ENCODE assay signal across 8 mouse cellular contexts in genomic region chr10:117225094-117225493, GRCm38 (mm10). TPM values are rescaled to one million over a fixed set of nuclear protein-coding genes. Genes with fewer than 3 reads are reported as not detected.
DNase-seq lines count a peak whose midpoint lies in the region; ATAC-seq lines count a peak whose summit lies in the region.

No protein-coding gene starts in this region.

- peaks cover 18% of the 10 kb centered on the region for H3K4me1 ChIP-seq in embryonic facial prominence, embryonic 15.5 days
- peaks cover 21% of the 10 kb centered on the region for H3K4me1 ChIP-seq in limb, embryonic 10.5 days
- H3K4me1 ChIP-seq in neural tube, embryonic 14.5 days (ENCODE audit: control insufficient read depth, insufficient read depth, low read length), result peaks cover 15% of the 10 kb centered on the region

- H3K4me3 ChIP-seq in embryonic facial prominence, embryonic 15.5 days (replicated peaks), result peak overlapping the region; percentile 67
- peak overlapping the region; percentile 81 for H3K4me3 ChIP-seq in limb, embryonic 10.5 days
- peak overlapping the region; percentile 58; the same call in 1 of the 2 replicates for H3K4me3 ChIP-seq in neural tube, embryonic 14.5 days (ENCODE audit: low read depth, low read length)

- WGBS in embryonic facial prominence, embryonic 15.5 days, result 50% methylated on average over 8 of the region's 8 CpGs
- WGBS in limb, embryonic 10.5 days, result 60% methylated on average over 8 of the region's 8 CpGs
- 57% methylated on average over 8 of the region's 8 CpGs for WGBS in neural tube, embryonic 14.5 days

- DNase-seq in thymus, postnatal 14 days, result peak; percentile 20
- DNase-seq in thymus, postnatal 0 days (ENCODE audit: low spot score), result no peak
- no peak for DNase-seq in limb, embryonic 10.5 days (ENCODE audit: low spot score)
- no peak for DNase-seq in T-cell, adult 2 months (ENCODE audit: low spot score)
- DNase-seq in left cerebral cortex, postnatal 36 days (ENCODE audit: low spot score in 2 of 2), result no peak
- no peak for DNase-seq in right cerebral cortex, postnatal 36 days (ENCODE audit: low spot score in 2 of 2)

- ATAC-seq in embryonic facial prominence, embryonic 15.5 days (ENCODE audit: insufficient number of reproducible peaks, low FRiP score, low TSS enrichment, low read depth), result no peak
- no peak for ATAC-seq in neural tube, embryonic 14.5 days (ENCODE audit: low read depth)

- no peak overlapping the region for H3K9ac ChIP-seq in embryonic facial prominence, embryonic 15.5 days
- H3K9ac ChIP-seq in neural tube, embryonic 14.5 days (replicated peaks; ENCODE audit: low read depth, low read length), result no peak overlapping the region

- peak overlapping the region; percentile 83 for H3K4me2 ChIP-seq in embryonic facial prominence, embryonic 15.5 days (replicated peaks)
- H3K4me2 ChIP-seq in neural tube, embryonic 14.5 days (ENCODE audit: low read depth, low read length), result peak overlapping the region; percentile 80

- no peak overlapping the region for H3K27ac ChIP-seq in embryonic facial prominence, embryonic 15.5 days (replicated peaks)
- peak overlapping the region; percentile 99; the same call in 1 of the 2 replicates for H3K27ac ChIP-seq in limb, embryonic 10.5 days
- H3K27ac ChIP-seq in neural tube, embryonic 14.5 days (ENCODE audit: low read depth, low read length), result no peak overlapping the region; the same call in 1 of the 2 replicates

- H3K9me3 ChIP-seq in embryonic facial prominence, embryonic 15.5 days (replicated peaks), result no peaks in the 10 kb centered on the region
- H3K9me3 ChIP-seq in limb, embryonic 10.5 days (replicated peaks), result no peaks in the 10 kb centered on the region
- no peaks in the 10 kb centered on the region for H3K9me3 ChIP-seq in neural tube, embryonic 14.5 days (ENCODE audit: control insufficient read depth, low read length)

- peaks cover 26% of the 10 kb centered on the region for H3K36me3 ChIP-seq in embryonic facial prominence, embryonic 15.5 days
- peaks cover 29% of the 10 kb centered on the region for H3K36me3 ChIP-seq in limb, embryonic 10.5 days
- H3K36me3 ChIP-seq in neural tube, embryonic 14.5 days (ENCODE audit: control insufficient read depth, insufficient read depth, low read length), result peaks cover 14% of the 10 kb centered on the region; the same call in 1 of the 2 replicates

- intact Hi-C loops in left cerebral cortex, postnatal 36 days (cut with DNase I), result loop anchor here (10.0 kb wide), 2 partner anchors 270 to 450 kb away; partner anchors contain the start of gene Rab3ip

- no peaks in the 10 kb centered on the region for H3K27me3 ChIP-seq in embryonic facial prominence, embryonic 15.5 days
- H3K27me3 ChIP-seq in limb, embryonic 10.5 days (ENCODE audit: low read depth, poor library complexity, severe bottlenecking), result no peaks in the 10 kb centered on the region
- no peaks in the 10 kb centered on the region for H3K27me3 ChIP-seq in neural tube, embryonic 14.5 days (ENCODE audit: control insufficient read depth, insufficient read depth, low read length)

RNA-seq across cellular contexts. Expression of gene Yeats4, which starts 0.8 kb away (rescaled TPM):
- polyA plus RNA-seq in thymus, postnatal 0 days (2015; fragmentation: Nextera tagmentation; extraction: Ambion mirVana), result 89.8 and 97.7 TPM in 2 replicates
- polyA plus RNA-seq in embryonic facial prominence, embryonic 15.5 days (2015; fragmentation: Nextera tagmentation; extraction: Ambion mirVana), result 56.3 and 56.6 TPM in 2 replicates
- polyA plus RNA-seq in limb, embryonic 10.5 days (2016; fragmentation: Nextera tagmentation; extraction: Ambion mirVana), result 107 and 111 TPM in 2 replicates
- 118 and 126 TPM in 2 replicates for polyA plus RNA-seq in neural tube, embryonic 14.5 days (2014; fragmentation: Nextera tagmentation; extraction: Ambion mirVana)
- total RNA-seq in left cerebral cortex, postnatal 36 days (2021), result 10 to 100 TPM; 50.7 to 54.0 TPM

RNA-seq across cellular contexts. Expression of gene 9530003J23Rik, which starts 13.4 kb away (rescaled TPM):
- polyA plus RNA-seq in thymus, postnatal 0 days (2015; fragmentation: Nextera tagmentation; extraction: Ambion mirVana), result not detected in 2 replicates
- polyA plus RNA-seq in embryonic facial prominence, embryonic 15.5 days (2015; fragmentation: Nextera tagmentation; extraction: Ambion mirVana), result not detected in 2 replicates
- polyA plus RNA-seq in limb, embryonic 10.5 days (2016; fragmentation: Nextera tagmentation; extraction: Ambion mirVana), result not detected in 2 replicates
- not detected in 2 replicates for polyA plus RNA-seq in neural tube, embryonic 14.5 days (2014; fragmentation: Nextera tagmentation; extraction: Ambion mirVana)
- total RNA-seq in left cerebral cortex, postnatal 36 days (2021), result not detected

RNA-seq across cellular contexts. Expression of gene Lyz2, which starts 57.0 kb away (rescaled TPM):
- 102 and 114 TPM in 2 replicates for polyA plus RNA-seq in thymus, postnatal 0 days (2015; fragmentation: Nextera tagmentation; extraction: Ambion mirVana)
- 127 and 138 TPM in 2 replicates for polyA plus RNA-seq in embryonic facial prominence, embryonic 15.5 days (2015; fragmentation: Nextera tagmentation; extraction: Ambion mirVana)
- polyA plus RNA-seq in limb, embryonic 10.5 days (2016; fragmentation: Nextera tagmentation; extraction: Ambion mirVana), result 6.8 and 8.7 TPM in 2 replicates
- polyA plus RNA-seq in neural tube, embryonic 14.5 days (2014; fragmentation: Nextera tagmentation; extraction: Ambion mirVana), result 10.3 and 29.8 TPM in 2 replicates
- 10 to 100 TPM; 12.1 to 14.4 TPM for total RNA-seq in left cerebral cortex, postnatal 36 days (2021)
